Mouse (Mus musculus): ENCODE results near the gene St3gal4. TPM values are rescaled to one million over a fixed set of nuclear protein-coding genes. Genes with fewer than 3 reads are reported as not detected.

The St3gal4 gene
- total RNA-seq, 2 experiments from 2014 or later = 24.4 to 25.2 TPM

DNA sequence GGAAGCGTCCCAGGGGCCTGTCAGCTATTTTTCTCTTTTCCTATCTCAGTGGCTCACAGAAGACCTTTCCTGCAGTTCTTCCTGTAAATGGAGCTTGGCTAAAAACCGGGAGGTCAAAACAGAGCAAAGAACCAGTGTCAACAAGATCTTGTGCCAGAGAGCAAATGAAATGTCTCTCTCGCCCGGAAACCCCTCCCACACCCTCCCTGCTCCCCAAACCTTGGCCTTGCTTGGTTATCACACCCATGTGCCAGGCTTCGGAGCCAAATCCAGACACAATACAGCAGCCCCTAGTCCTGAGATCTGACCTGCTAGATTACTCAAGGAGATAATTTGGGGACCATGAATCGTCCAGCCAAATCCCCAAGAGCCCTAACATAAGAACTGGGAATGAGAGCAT is 8.1 kb upstream of the St3gal4 start:
- intact Hi-C loops (cut with DNase I) = no loop called here
- Histone ChIP-seq H3K27ac (no peak overlapping the region), H3K4me3 (no peak overlapping the region)
- no peak for TF ChIP-seq CTCF (IDR thresholded peaks at IDR 0.05)
- DNase-seq (ENCODE audit: extremely low spot score in 1 of 2, low spot score in 2 of 2) = no peak

GRCm38 (mm10) chr9:35124678-35124955 is 5.5 kb upstream of the St3gal4 start:
- no peak for DNase-seq (ENCODE audit: extremely low spot score in 1 of 2, low spot score in 2 of 2)
- TF ChIP-seq CTCF (IDR thresholded peaks at IDR 0.05) = no peak
- H3K4me3 ChIP-seq = no peak overlapping the region
- no peak overlapping the region for H3K27ac ChIP-seq
- intact Hi-C loops (cut with DNase I) = no loop called here

DNA sequence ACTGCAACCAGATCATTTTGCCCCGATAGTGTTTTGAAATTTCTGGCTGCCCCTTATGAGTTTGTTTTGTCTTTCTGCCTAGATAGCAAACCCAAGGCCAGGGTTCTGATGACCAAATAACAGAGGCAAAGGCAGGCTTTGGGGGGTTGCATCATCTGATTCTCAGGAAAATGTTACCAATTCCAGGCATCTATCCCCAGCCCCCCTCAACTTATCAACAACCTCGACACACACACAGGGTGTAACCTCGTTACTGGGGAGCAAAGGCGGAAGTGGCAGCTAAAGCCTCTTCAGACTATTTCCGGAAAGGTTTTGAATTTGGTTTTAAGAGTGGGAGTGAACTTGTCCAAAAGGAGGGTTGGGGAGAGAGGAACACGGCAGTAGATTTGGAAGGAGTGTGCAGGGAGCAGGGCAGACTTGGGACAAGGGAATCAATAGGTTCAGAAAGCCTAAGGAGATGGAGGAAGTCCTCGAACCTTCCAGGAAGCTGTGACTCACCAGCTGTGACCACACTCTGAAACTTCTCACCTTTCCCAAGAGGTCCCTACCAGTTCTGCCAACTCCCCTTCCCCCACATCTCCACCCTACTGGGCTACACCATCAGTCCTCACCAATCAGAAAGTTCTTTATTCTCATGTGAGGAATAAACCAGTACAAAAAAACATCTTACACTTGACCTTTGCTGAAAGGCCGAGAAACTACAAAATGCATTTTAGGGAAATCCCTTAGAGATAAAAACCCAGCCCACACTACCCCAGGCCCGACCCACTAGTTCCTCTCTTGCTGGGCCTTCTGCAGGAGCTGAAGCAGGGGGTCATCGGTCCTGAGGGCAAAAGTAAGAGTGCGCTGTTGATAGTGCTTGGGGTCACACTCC is 5.0 kb upstream of the St3gal4 start:
- DNase-seq (ENCODE audit: extremely low spot score in 1 of 2, low spot score in 2 of 2) = no peak
- TF ChIP-seq CTCF (IDR thresholded peaks at IDR 0.05) = no peak
- Histone ChIP-seq H3K27ac (no peak overlapping the region), H3K4me3 (no peak overlapping the region)
- intact Hi-C loops (cut with DNase I) = no loop called here

DNA sequence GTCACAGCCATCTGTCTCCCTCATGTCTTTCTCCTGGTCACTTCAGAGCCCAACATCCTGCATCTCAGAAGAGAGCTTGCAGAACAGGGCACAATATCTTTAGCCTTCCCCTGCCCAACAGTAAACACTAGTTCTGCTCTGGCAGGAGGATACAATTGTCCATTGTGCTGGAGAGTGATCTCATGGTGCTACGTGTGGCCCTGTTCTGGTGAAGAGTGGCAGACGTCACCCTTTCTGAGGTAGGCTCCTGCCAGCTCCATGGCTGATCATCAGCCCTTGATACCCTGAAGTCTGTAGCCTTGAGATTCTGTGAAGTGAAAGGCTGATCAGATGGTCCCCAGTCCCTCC is 4.4 kb upstream of the St3gal4 start:
- Histone ChIP-seq H3K27ac (peak overlapping the region; percentile 44; the same call in 1 of the 2 replicates), H3K4me3 (no peak overlapping the region)
- DNase-seq (ENCODE audit: extremely low spot score in 1 of 2, low spot score in 2 of 2) = no peak
- TF ChIP-seq CTCF (IDR thresholded peaks at IDR 0.05) = no peak
- intact Hi-C loops (cut with DNase I) = no loop called here

GRCm38 (mm10) chr9:35122551-35123266 is 3.6 kb upstream of the St3gal4 start:
- intact Hi-C loops (cut with DNase I) = no loop called here
- no peak for DNase-seq (ENCODE audit: extremely low spot score in 1 of 2, low spot score in 2 of 2)
- no peak for TF ChIP-seq CTCF (IDR thresholded peaks at IDR 0.05)
- Histone ChIP-seq H3K4me3 (no peak overlapping the region), H3K27ac (peak overlapping the region; percentile 44; the same call in 1 of the 2 replicates)

DNA sequence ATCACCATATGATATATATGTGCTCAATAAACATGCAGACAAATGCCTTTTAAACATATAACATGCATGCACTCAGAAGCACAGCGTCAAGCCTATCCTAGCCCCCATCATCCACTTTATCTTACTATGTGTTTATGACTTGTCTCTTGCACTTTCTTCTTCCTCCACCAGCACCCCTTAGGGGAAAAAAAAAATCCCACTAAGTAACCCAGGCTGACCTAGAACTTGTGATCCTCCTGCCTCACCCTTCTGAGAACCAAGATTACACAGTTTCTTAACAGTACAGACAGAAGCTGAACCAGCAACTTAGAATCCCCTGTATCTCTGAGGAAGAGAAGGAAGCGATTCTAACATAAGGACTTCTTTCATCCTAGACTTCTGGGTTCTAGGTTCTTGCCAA is 505 bp downstream of the St3gal4 start:
- no peak for TF ChIP-seq CTCF (IDR thresholded peaks at IDR 0.05)
- H3K27ac ChIP-seq = no peak overlapping the region
- DNase-seq (ENCODE audit: extremely low spot score in 1 of 2, low spot score in 2 of 2) = no peak
- intact Hi-C loops (cut with DNase I) = no loop called here
- H3K4me3 ChIP-seq = no peak overlapping the region

DNA sequence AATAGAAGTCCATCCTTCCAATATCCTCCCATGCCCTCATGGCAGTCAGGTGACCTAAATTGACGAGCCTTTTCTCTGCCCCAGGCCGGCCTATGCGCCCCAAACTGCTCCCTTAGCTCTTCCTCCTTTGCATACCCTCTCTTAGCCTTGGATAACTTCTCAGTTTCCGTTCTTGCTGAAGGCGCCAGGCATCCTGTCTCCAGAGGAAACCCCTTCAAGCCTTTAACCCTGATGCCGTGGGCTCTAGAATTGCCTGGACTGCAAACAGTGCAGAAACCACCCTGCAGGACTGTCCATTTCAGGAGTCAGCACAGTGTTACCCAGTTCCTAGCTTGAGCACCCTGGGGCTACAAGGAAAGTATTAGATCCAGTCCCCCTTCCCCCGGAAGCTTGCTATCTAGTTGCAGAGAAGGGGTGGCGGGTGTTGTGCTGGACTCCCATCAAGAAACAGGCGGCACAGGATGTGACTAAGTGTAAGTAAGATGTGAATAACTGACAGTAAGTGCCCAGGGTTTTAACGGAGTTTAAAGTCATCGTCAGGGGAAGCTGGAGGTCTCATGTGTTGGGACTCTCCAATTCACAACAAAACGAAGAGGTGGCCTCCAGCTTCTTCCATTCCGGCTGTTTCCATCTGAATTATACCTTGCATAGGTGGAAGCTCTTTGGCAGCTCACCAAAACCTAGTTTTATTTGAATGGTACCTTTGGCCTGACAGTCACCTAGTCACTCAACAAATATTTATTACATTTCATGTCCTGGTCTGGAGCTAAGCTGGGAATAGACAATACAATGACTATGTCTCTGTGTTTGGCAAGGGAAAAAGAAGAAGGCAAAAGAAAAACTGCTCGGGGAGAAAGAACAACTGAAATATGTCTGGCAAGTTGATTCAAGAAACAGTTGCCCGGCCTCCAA is 1.4 kb downstream of the St3gal4 start:
- TF ChIP-seq CTCF (IDR thresholded peaks at IDR 0.05) = no peak
- DNase-seq (ENCODE audit: extremely low spot score in 1 of 2, low spot score in 2 of 2) = no peak
- intact Hi-C loops (cut with DNase I) = loop anchor here (2.0 kb wide), 1 partner anchor 47 kb away; no protein-coding TSS in a partner anchor
- Histone ChIP-seq H3K4me3 (peak overlapping the region; percentile 61), H3K27ac (peak overlapping the region; percentile 90)

DNA sequence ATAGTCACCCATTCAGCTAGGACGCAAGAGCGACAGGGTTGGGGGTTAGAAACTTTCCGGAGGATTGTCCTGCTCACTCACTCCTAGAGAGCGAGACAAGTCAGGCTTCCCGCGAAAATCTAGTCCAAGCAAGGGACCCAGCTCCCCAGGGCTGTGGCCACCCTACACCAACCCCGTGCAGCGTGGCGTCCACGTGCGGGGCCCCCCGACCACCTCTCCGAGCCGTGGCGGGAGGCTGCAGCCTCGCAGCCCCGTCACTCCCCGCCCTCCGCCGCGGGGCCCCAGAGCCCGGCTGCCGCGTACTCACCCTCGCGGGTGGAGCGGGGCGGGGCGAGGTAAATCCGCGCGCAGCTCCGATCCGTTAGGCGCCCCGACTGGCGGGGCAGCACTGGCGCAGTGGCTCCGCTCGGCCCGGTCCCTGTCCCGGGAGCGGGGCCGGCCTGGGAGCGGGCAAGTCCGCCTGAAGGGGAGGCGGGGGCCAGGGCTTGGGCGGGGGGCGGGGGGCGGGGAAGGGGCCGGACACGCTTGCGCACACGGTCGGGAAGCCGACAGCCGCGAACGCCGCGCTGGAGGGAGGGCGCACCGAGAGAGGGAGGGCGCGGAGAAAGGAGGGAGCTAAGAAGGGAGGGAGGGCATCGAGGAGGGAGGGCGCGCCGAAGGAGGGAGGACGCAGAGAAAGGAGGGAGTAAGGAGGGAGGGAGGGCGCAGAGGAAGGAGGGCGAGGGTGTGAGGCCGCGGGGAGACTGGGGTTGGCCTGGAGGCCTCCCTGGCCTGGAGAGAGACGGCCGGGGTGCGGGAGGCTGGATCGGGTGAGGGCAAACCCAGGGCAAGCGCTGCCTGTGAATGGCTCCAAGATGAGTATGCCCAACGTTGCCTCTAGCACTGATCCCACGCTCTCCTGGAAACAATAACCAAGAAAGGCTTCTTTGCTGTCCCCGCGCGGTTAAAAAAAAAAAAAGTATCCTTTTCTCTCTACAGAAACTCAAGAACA is 2.4 kb downstream of the St3gal4 start:
- Histone ChIP-seq H3K27ac (peak overlapping the region; percentile 90), H3K4me3 (peak overlapping the region; percentile 61)
- TF ChIP-seq CTCF (IDR thresholded peaks at IDR 0.05) = no peak
- intact Hi-C loops (cut with DNase I) = loop anchor here (2.0 kb wide), 1 partner anchor 48 kb away; no protein-coding TSS in a partner anchor
- DNase-seq (ENCODE audit: extremely low spot score in 1 of 2, low spot score in 2 of 2) = peak; percentile 68 to 73

DNA sequence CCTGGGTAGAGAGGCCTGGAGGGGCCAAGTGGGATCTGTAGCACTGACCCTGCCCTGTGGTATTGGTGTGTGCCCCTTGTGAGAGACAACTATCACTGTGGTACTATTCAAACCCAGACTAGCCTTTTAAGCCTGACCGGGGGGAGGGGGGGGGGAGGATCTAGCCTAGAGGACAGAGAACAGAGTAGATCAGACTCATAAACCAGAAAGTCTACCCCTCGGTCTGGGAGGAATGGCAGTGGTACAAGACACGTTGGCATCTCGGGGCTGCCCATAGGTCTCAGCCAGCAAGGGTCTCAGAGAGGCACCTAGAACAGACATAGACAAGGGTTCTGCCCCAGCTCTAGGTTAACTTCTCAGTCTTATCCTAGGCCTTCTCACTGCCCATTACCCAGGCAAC is 3.3 kb downstream of the St3gal4 start:
- Histone ChIP-seq H3K27ac (peak overlapping the region; percentile 87), H3K4me3 (peak overlapping the region; percentile 61)
- intact Hi-C loops (cut with DNase I) = loop anchor here (2.0 kb wide), 1 partner anchor 49 kb away; no protein-coding TSS in a partner anchor
- no peak for TF ChIP-seq CTCF (IDR thresholded peaks at IDR 0.05)
- no peak for DNase-seq (ENCODE audit: extremely low spot score in 1 of 2, low spot score in 2 of 2)

DNA sequence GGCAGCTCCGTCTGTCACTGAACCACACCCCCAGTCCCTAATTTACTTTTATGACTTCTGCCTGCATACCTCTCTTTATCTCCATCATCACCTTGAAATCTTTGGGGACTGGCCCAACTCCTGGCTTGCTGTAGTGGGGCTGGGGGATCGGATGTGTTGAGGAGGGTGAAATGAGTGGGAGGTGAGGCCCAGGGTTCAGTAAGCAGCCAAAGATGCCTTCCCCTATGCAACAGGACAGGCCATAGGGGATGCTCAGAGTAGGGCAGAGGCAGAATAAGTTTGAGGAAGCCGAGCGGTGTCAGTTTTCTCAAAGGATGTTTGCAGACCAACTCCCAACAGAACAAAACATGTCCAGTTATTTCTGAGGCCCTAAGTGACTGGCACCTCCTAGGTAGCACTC is 3.8 kb downstream of the St3gal4 start:
- Histone ChIP-seq H3K27ac (no peak overlapping the region), H3K4me3 (peak overlapping the region; percentile 14; the same call in 1 of the 2 replicates)
- intact Hi-C loops (cut with DNase I) = no loop called here
- no peak for DNase-seq (ENCODE audit: extremely low spot score in 1 of 2, low spot score in 2 of 2)
- no peak for TF ChIP-seq CTCF (IDR thresholded peaks at IDR 0.05)

GRCm38 (mm10) chr9:35114234-35114633 is 4.8 kb downstream of the St3gal4 start:
- intact Hi-C loops (cut with DNase I) = no loop called here
- H3K4me3 ChIP-seq = no peak overlapping the region
- no peak for TF ChIP-seq CTCF (IDR thresholded peaks at IDR 0.05)
- DNase-seq (ENCODE audit: extremely low spot score in 1 of 2, low spot score in 2 of 2) = no peak
- no peak overlapping the region for H3K27ac ChIP-seq

Measured in left cerebral cortex, adult 2 months (tissue).